Mouse (Mus musculus): Measurements from ENCODE around the gene Olfr164. TPM values are rescaled to one million over a fixed set of nuclear protein-coding genes. Genes with fewer than 3 reads are reported as not detected.

Gene Olfr164
- not detected in 3 replicates for total RNA-seq (2017)

- no peak for ATAC-seq (replicated peaks; ENCODE audit: insufficient number of reproducible peaks, low FRiP score, low TSS enrichment, poor library complexity, severe bottlenecking)
Observed at GRCm38 (mm10) chr16:19313964-19314363, at the start of gene Olfr164. Gene Olfr164, minus strand, starts transcription at chr16:19314064.

GRCm38 (mm10) chr16:19349111-19349510 is 35.2 kb upstream of the Olfr164 start:
- ATAC-seq (replicated peaks; ENCODE audit: insufficient number of reproducible peaks, low FRiP score, low TSS enrichment, poor library complexity, severe bottlenecking), result no peak

GRCm38 (mm10) chr16:19263235-19263634 is 50.6 kb downstream of the Olfr164 start:
- no peak for ATAC-seq (replicated peaks; ENCODE audit: insufficient number of reproducible peaks, low FRiP score, low TSS enrichment, poor library complexity, severe bottlenecking)

GRCm38 (mm10) chr16:19260780-19261179 is 53.1 kb downstream of the Olfr164 start:
- no peak for ATAC-seq (replicated peaks; ENCODE audit: insufficient number of reproducible peaks, low FRiP score, low TSS enrichment, poor library complexity, severe bottlenecking)

- ATAC-seq (replicated peaks; ENCODE audit: insufficient number of reproducible peaks, low FRiP score, low TSS enrichment, poor library complexity, severe bottlenecking), result no peak
Observed at GRCm38 (mm10) chr16:19245835-19246234, 68.0 kb downstream of the Olfr164 start.

GRCm38 (mm10) chr16:19241539-19242025 is 72.3 kb downstream of the Olfr164 start:
- ATAC-seq (replicated peaks; ENCODE audit: insufficient number of reproducible peaks, low FRiP score, low TSS enrichment, poor library complexity, severe bottlenecking), result no peak

- ATAC-seq (replicated peaks; ENCODE audit: insufficient number of reproducible peaks, low FRiP score, low TSS enrichment, poor library complexity, severe bottlenecking), result no peak
Observed at GRCm38 (mm10) chr16:19240792-19241538, 72.9 kb downstream of the Olfr164 start.

- peak; percentile 63; the same call in 1 of the 2 replicates for ATAC-seq (replicated peaks; ENCODE audit: insufficient number of reproducible peaks, low FRiP score, low TSS enrichment, poor library complexity, severe bottlenecking)
Observed at GRCm38 (mm10) chr16:19236719-19237118, 77.1 kb downstream of the Olfr164 start.

Other genes starting within 250 kb of the Olfr164 start
- not detected in 3 replicates for gene Olfr165, start 109.1 kb upstream of the Olfr164 start, total RNA-seq (2017)
- gene Olfr166, start 169.6 kb upstream of the Olfr164 start, total RNA-seq (2017), result 0.19 TPM in 1 of 3 replicates, not detected in the others
- gene Olfr167, start 208.2 kb upstream of the Olfr164 start, total RNA-seq (2017), result not detected in 3 replicates
- gene Olfr168, start 221.5 kb upstream of the Olfr164 start, total RNA-seq (2017), result not detected in 3 replicates

Measured in monocyte, adult 5-6 weeks (primary cell).